Mouse (Mus musculus) adrenal gland, adult (tissue): ENCODE data around the gene Snapc4.

Experiments
- DNase-seq, 2 experiments: peaks; one replicate each; pipeline ENCODE4 v3.0.0; 2022 to 2023; ENCODE audit warnings: low spot score in 1 of 2; ENCODE audit not compliant: inconsistent age in 2 of 2

Gene Snapc4

GRCm38 (mm10) chr2:26380131-26380771 is at the start of gene Snapc4:
Snapc4 (minus strand) TSS chr2:26380653.
- DNase-seq, result peak; percentile 89 to 94

GRCm38 (mm10) chr2:26429851-26430250 is 49.4 kb upstream of the Snapc4 start:
- DNase-seq, result no peak

GRCm38 (mm10) chr2:26424541-26424940 is 44.1 kb upstream of the Snapc4 start:
- no peak for DNase-seq

- no peak for DNase-seq
Observed at GRCm38 (mm10) chr2:26423086-26423485, 42.6 kb upstream of the Snapc4 start.

- no peak for DNase-seq
Observed at GRCm38 (mm10) chr2:26421969-26422368, 41.5 kb upstream of the Snapc4 start.

GRCm38 (mm10) chr2:26418120-26418519 is 37.7 kb upstream of the Snapc4 start:
- peak in 1 of 2 experiments; percentile 51 for DNase-seq

- DNase-seq, result no peak
Observed at GRCm38 (mm10) chr2:26417066-26417465, 36.6 kb upstream of the Snapc4 start.

GRCm38 (mm10) chr2:26410931-26411411 is 30.5 kb upstream of the Snapc4 start:
- peak; percentile 80 to 90 for DNase-seq

GRCm38 (mm10) chr2:26410091-26410490 is 29.6 kb upstream of the Snapc4 start:
- peak in 1 of 2 experiments; percentile 45 for DNase-seq

- DNase-seq, result no peak
Observed at GRCm38 (mm10) chr2:26409362-26409761, 28.9 kb upstream of the Snapc4 start.

- peak; percentile 97 to 99 for DNase-seq
Observed at GRCm38 (mm10) chr2:26408515-26409356, 28.3 kb upstream of the Snapc4 start, which contains the start of gene Inpp5e. Inpp5e (minus strand) TSS chr2:26409203.

- DNase-seq, result no peak
Observed at GRCm38 (mm10) chr2:26403306-26403705, 22.9 kb upstream of the Snapc4 start.

GRCm38 (mm10) chr2:26402265-26402664 is 21.8 kb upstream of the Snapc4 start:
- no peak for DNase-seq

- DNase-seq, result no peak
Observed at GRCm38 (mm10) chr2:26401023-26401422, 20.6 kb upstream of the Snapc4 start.

- no peak for DNase-seq
Observed at GRCm38 (mm10) chr2:26400296-26400695, 19.8 kb upstream of the Snapc4 start.

GRCm38 (mm10) chr2:26399647-26400046 is 19.2 kb upstream of the Snapc4 start:
- DNase-seq, result no peak

- DNase-seq, result no peak
Observed at GRCm38 (mm10) chr2:26398978-26399377, 18.5 kb upstream of the Snapc4 start.

- DNase-seq, result no peak
Observed at GRCm38 (mm10) chr2:26391617-26392016, 11.2 kb upstream of the Snapc4 start.

GRCm38 (mm10) chr2:26390954-26391353 is 10.5 kb upstream of the Snapc4 start:
- no peak for DNase-seq

GRCm38 (mm10) chr2:26389154-26389690 is 8.8 kb upstream of the Snapc4 start, which contains the start of the genes Entr1 and Pmpca:
Entr1 (minus strand) TSS chr2:26389316.
Pmpca (plus strand) TSS chr2:26389339.
- peak; percentile 87 to 94 for DNase-seq

- DNase-seq, result no peak
Observed at GRCm38 (mm10) chr2:26388682-26389153, 8.3 kb upstream of the Snapc4 start.
